Mouse (Mus musculus) stomach, embryonic 15.5 days (tissue): Measurements from ENCODE around the gene Tmem25. TPM values are rescaled to one million over a fixed set of nuclear protein-coding genes. Genes with fewer than 3 reads are reported as not detected.

Source experiments
- ATAC-seq: fragments of 200-750 bp; cut with Nextera tagmentation; 2 replicates; pipeline ENCODE4 v1.8.0; 2017; ENCODE audit warnings: low read depth, moderate number of reproducible peaks, moderate TSS enrichment; ENCODE audit not compliant: insufficient read depth, low FRiP score
- H3K27ac ChIP-seq: fragments of 300-500 bp; sonication (generic); 2 replicates; pipeline ENCODE4 v1.5.1; 2015; ENCODE audit warnings: mild to moderate bottlenecking, inconsistent platforms
- H3K27me3 ChIP-seq: fragments of 300-500 bp; sonication (generic); replicated peaks from 2 replicates; pipeline ENCODE4 v1.6.1; 2015; ENCODE audit warnings: inconsistent platforms
- H3K36me3 ChIP-seq: fragments of 300-500 bp; sonication (generic); 2 replicates; pipeline ENCODE4 v1.6.1; 2015; ENCODE audit warnings: inconsistent platforms
- H3K4me1 ChIP-seq: fragments of 300-500 bp; sonication (generic); 2 replicates; pipeline ENCODE4 v1.6.1; 2015; ENCODE audit warnings: inconsistent platforms
- H3K4me2 ChIP-seq: fragments of 300-500 bp; sonication (generic); 2 replicates; pipeline ENCODE4 v1.6.1; 2015; ENCODE audit warnings: mild to moderate bottlenecking, inconsistent platforms
- H3K4me3 ChIP-seq: fragments of 300-500 bp; sonication (generic); replicated peaks from 2 replicates; pipeline ENCODE4 v1.5.1; 2015; ENCODE audit warnings: inconsistent platforms
- H3K9ac ChIP-seq: fragments of 300-500 bp; sonication (generic); 2 replicates; pipeline ENCODE4 v1.6.1; 2015; ENCODE audit warnings: inconsistent platforms
- H3K9me3 ChIP-seq: fragments of 300-500 bp; sonication (generic); 2 replicates; pipeline ENCODE4 v1.6.1; 2016; ENCODE audit warnings: inconsistent platforms
- WGBS: fragments of 180-500 bp; shearing (Covaris S2); methylation state at CpG from one replicate; pipeline ENCODE4 v1.1.7; 2015; 5-methylcytosine and 5-hydroxymethylcytosine counted together
- polyA plus RNA-seq: library from polyadenylated mRNA; unstranded; fragments of >200 nt; fragmentation: Nextera tagmentation; extraction: Ambion mirVana; gene quantifications from 2 replicates; pipeline ENCODE4 v1.2.1, GENCODE M21; 2015

Tmem25 gene
- 3.4 and 3.8 TPM in 2 replicates for polyA plus RNA-seq

GRCm38 (mm10) chr9:44799102-44799957 is at the start of gene Tmem25:
Gene Tmem25 (minus strand): TSS chr9:44799307.
- H3K9ac ChIP-seq, result peak within 1 kb of the TSS; percentile 38; the same call in 1 of the 2 replicates
- 0 out of 2 replicates have a peak, but pooled peaks cover 3% of the 10 kb centered on the region for H3K27me3 ChIP-seq
- ATAC-seq, result peak; percentile 96
- H3K4me3 ChIP-seq, result peak within 1 kb of the TSS; percentile 57
- no peaks in the 10 kb centered on the region for H3K9me3 ChIP-seq
- H3K4me1 ChIP-seq, result peaks cover 11% of the 10 kb centered on the region; the same call in 1 of the 2 replicates
- under 1% methylated on average over 75 of the region's 75 CpGs for WGBS
- no peaks in the 10 kb centered on the region for H3K36me3 ChIP-seq
- H3K4me2 ChIP-seq, result peak within 1 kb of the TSS; percentile 99
- H3K27ac ChIP-seq, result peak within 1 kb of the TSS; percentile 80

- Histone ChIP-seq H3K9ac (no peak overlapping the region), H3K4me3 (no peak overlapping the region), H3K4me2 (no peak overlapping the region), H3K36me3 (peaks cover 48% of the 10 kb centered on the region), H3K4me1 (no peaks in the 10 kb centered on the region), H3K27me3 (no peaks in the 10 kb centered on the region), H3K9me3 (no peaks in the 10 kb centered on the region), H3K27ac (no peak overlapping the region)
- 82% methylated on average over 6 of the region's 6 CpGs for WGBS
- ATAC-seq, result no peak
These were observed 48.3 kb upstream of the Tmem25 start for GRCm38 (mm10) chr9:44847446-44847845.

GRCm38 (mm10) chr9:44841241-44841640 is 42.1 kb upstream of the Tmem25 start:
- no peak overlapping the region for H3K4me3 ChIP-seq
- H3K36me3 ChIP-seq, result peaks cover 57% of the 10 kb centered on the region
- no peak overlapping the region for H3K4me2 ChIP-seq
- no peaks in the 10 kb centered on the region for H3K9me3 ChIP-seq
- no peak overlapping the region for H3K27ac ChIP-seq
- no peak for ATAC-seq
- 84% methylated on average over 10 of the region's 10 CpGs for WGBS
- H3K9ac ChIP-seq, result no peak overlapping the region
- no peaks in the 10 kb centered on the region for H3K27me3 ChIP-seq
- no peaks in the 10 kb centered on the region for H3K4me1 ChIP-seq

- Histone ChIP-seq H3K9me3 (no peaks in the 10 kb centered on the region), H3K4me3 (no peak overlapping the region), H3K36me3 (peaks cover 60% of the 10 kb centered on the region), H3K27me3 (no peaks in the 10 kb centered on the region), H3K4me2 (no peak overlapping the region), H3K9ac (no peak overlapping the region), H3K4me1 (no peaks in the 10 kb centered on the region), H3K27ac (no peak overlapping the region)
- no peak for ATAC-seq
- WGBS, result 48% methylated on average over 7 of the region's 7 CpGs
These were observed 37.3 kb upstream of the Tmem25 start for GRCm38 (mm10) chr9:44836439-44836838.

GRCm38 (mm10) chr9:44832356-44832755 is 33.2 kb upstream of the Tmem25 start:
- Histone ChIP-seq H3K36me3 (peaks cover 63% of the 10 kb centered on the region), H3K9ac (no peak overlapping the region), H3K9me3 (no peaks in the 10 kb centered on the region), H3K27me3 (no peaks in the 10 kb centered on the region), H3K4me1 (no peaks in the 10 kb centered on the region), H3K4me3 (no peak overlapping the region), H3K4me2 (no peak overlapping the region), H3K27ac (no peak overlapping the region)
- 77% methylated on average over 4 of the region's 4 CpGs for WGBS
- no peak for ATAC-seq

GRCm38 (mm10) chr9:44830506-44830905 is 31.4 kb upstream of the Tmem25 start:
- H3K4me3 ChIP-seq, result no peak overlapping the region
- H3K27me3 ChIP-seq, result no peaks in the 10 kb centered on the region
- 84% methylated on average over 2 of the region's 2 CpGs for WGBS
- peaks cover 68% of the 10 kb centered on the region for H3K36me3 ChIP-seq
- no peak overlapping the region for H3K4me2 ChIP-seq
- no peaks in the 10 kb centered on the region for H3K9me3 ChIP-seq
- ATAC-seq, result no peak
- H3K4me1 ChIP-seq, result no peaks in the 10 kb centered on the region
- no peak overlapping the region for H3K27ac ChIP-seq
- H3K9ac ChIP-seq, result no peak overlapping the region

GRCm38 (mm10) chr9:44828944-44829343 is 29.8 kb upstream of the Tmem25 start:
- Histone ChIP-seq H3K27me3 (no peaks in the 10 kb centered on the region), H3K9ac (no peak overlapping the region), H3K27ac (no peak overlapping the region), H3K36me3 (peaks cover 67% of the 10 kb centered on the region), H3K4me1 (no peaks in the 10 kb centered on the region), H3K4me3 (no peak overlapping the region), H3K9me3 (no peaks in the 10 kb centered on the region), H3K4me2 (no peak overlapping the region)
- ATAC-seq, result no peak
- WGBS, result 95% methylated on average over 11 of the region's 11 CpGs

- no peaks in the 10 kb centered on the region for H3K4me1 ChIP-seq
- peaks cover 71% of the 10 kb centered on the region for H3K36me3 ChIP-seq
- no peaks in the 10 kb centered on the region for H3K27me3 ChIP-seq
- H3K9me3 ChIP-seq, result no peaks in the 10 kb centered on the region
- H3K27ac ChIP-seq, result no peak overlapping the region
- H3K9ac ChIP-seq, result no peak overlapping the region
- ATAC-seq, result no peak
- 83% methylated on average over 7 of the region's 7 CpGs for WGBS
- H3K4me3 ChIP-seq, result no peak overlapping the region
- H3K4me2 ChIP-seq, result no peak overlapping the region
These were observed 27.6 kb upstream of the Tmem25 start for GRCm38 (mm10) chr9:44826660-44827059.

- no peaks in the 10 kb centered on the region for H3K4me1 ChIP-seq
- no peak overlapping the region for H3K4me2 ChIP-seq
- H3K9ac ChIP-seq, result no peak overlapping the region
- H3K4me3 ChIP-seq, result no peak overlapping the region
- no peak for ATAC-seq
- H3K36me3 ChIP-seq, result peaks cover 84% of the 10 kb centered on the region
- H3K9me3 ChIP-seq, result no peaks in the 10 kb centered on the region
- no peaks in the 10 kb centered on the region for H3K27me3 ChIP-seq
- WGBS, result 91% methylated on average over 15 of the region's 15 CpGs
- H3K27ac ChIP-seq, result no peak overlapping the region
These were observed 21.1 kb upstream of the Tmem25 start for GRCm38 (mm10) chr9:44819920-44820827.

GRCm38 (mm10) chr9:44817522-44817921 is 18.4 kb upstream of the Tmem25 start:
- Histone ChIP-seq H3K4me1 (no peaks in the 10 kb centered on the region), H3K27ac (no peak overlapping the region), H3K4me2 (no peak overlapping the region), H3K9me3 (no peaks in the 10 kb centered on the region), H3K36me3 (peaks cover 87% of the 10 kb centered on the region), H3K9ac (no peak overlapping the region), H3K27me3 (no peaks in the 10 kb centered on the region), H3K4me3 (no peak overlapping the region)
- 81% methylated on average over 5 of the region's 5 CpGs for WGBS
- no peak for ATAC-seq

GRCm38 (mm10) chr9:44814179-44814578 is 15.1 kb upstream of the Tmem25 start:
- Histone ChIP-seq H3K9ac (no peak overlapping the region), H3K4me1 (no peaks in the 10 kb centered on the region), H3K36me3 (peaks cover 81% of the 10 kb centered on the region), H3K9me3 (no peaks in the 10 kb centered on the region), H3K27ac (no peak overlapping the region), H3K4me3 (no peak overlapping the region), H3K4me2 (no peak overlapping the region), H3K27me3 (no peaks in the 10 kb centered on the region)
- 92% methylated on average over 8 of the region's 8 CpGs for WGBS
- ATAC-seq, result no peak

GRCm38 (mm10) chr9:44810316-44810715 is 11.2 kb upstream of the Tmem25 start:
- 87% methylated on average over 10 of the region's 10 CpGs for WGBS
- Histone ChIP-seq H3K9ac (no peak overlapping the region), H3K9me3 (no peaks in the 10 kb centered on the region), H3K36me3 (peaks cover 81% of the 10 kb centered on the region), H3K27me3 (no peaks in the 10 kb centered on the region), H3K4me1 (no peaks in the 10 kb centered on the region), H3K4me2 (no peak overlapping the region), H3K4me3 (no peak overlapping the region), H3K27ac (no peak overlapping the region)
- no peak for ATAC-seq
